Mouse (Mus musculus): Measurements from ENCODE around the gene Dnajc4.

Dnajc4 gene

DNA sequence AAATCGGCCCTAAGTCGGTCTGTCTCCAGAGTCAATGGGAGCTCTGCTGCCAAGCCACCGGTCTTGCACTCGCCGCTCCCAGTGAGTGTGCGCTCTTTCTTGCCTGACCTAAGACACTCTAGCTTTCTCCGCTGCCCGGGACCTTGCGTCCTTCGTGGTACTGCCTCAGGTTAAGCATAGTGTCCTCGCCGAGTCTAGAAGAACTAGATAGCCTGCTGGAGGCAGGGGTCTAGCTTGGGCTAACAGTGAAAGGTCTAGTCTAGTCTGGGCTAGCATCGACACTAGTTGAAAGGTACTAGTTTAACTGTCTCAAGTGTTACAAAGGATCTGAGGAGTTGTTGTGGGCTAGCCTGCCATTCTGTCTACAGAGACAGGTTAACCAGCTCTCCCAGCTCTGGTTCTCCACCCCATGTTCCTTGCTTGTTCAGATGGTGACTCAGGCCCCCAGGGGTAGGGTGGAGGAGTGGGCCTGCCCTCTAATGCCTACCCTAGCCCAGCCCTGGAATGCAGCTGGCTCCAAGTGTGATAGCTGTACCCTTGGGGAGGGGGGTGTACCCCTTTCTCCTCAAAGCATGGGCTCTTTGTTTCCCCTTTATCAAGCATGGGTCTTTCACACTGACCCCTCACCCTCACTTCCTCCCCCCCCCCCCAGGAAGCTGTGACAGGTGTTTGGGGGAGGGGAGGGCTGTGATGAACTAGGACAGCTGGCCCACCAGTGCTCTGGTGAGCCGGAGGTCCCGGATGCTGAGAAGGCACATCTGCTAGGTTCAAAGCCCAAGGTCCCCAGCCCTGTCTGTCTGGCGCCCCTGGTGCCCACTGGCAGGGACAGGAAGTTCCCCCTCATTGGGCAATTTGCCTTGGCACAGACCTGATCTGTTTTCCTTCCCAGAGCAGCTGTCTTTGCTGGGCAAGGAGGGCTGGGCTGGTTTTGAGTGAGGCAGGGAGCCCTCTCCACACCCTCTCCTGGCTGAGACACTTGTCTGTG lies 16.5 kb downstream of the Dnajc4 start, which contains the start of gene Plcb3:
TSS of gene Plcb3 (minus strand) at position 934 of the 985 bp plus-strand sequence.
- peak; percentile 77 for DNase-seq (ENCODE audit: extremely low spot score)

DNA sequence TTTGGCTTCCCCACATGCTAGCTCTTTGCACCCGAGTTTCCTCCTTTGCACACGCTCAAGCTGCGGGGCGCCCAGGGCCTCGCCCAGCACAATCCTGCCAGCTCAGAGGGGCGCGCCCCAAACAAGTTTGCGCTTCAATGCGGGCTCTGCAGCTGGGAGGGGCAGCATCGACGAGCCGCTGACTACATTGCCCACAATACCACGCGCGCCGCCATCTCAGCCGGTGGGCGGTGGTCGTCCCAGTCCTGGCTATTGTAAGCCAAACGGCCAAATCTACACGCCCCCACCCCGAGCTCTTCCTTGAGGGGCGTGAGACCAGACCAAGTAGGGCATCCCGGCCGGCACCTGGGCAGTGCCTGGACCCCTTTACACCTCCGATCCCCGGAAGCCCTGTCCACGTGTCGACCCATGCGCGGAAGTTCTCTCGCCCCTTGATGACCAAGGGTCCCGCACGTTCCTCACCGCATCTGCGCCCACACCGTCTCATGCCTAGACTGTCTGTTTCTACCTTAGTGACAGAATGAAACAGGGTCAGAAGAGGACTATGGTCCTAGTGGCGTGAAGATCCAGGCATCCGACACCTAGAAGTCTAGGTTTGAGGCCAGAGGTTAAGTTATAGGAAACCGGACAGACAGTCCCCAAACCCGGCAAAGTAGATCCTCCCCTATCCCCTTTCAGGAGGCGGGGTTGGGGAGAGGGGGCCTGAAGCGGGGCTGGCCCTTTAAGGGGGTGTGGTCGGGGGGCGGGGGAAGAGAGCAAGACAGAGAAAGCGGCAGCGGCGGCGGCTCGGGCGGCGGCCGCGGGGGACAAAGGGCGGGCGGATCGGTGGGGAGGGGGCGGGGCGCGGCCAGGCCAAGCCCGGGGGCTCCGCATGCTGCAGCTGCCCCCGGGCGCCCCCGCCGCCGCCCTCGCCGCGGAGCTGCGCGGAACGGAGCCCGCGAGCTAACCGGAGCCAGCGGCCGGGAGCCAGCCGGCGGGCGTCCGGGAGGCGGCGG lies 17.9 kb downstream of the Dnajc4 start, which contains the start of gene Ppp1r14b:
TSS of gene Ppp1r14b (plus strand) at position 758 of the 995 bp plus-strand sequence.
- peak; percentile 95 for DNase-seq (ENCODE audit: extremely low spot score)

DNA sequence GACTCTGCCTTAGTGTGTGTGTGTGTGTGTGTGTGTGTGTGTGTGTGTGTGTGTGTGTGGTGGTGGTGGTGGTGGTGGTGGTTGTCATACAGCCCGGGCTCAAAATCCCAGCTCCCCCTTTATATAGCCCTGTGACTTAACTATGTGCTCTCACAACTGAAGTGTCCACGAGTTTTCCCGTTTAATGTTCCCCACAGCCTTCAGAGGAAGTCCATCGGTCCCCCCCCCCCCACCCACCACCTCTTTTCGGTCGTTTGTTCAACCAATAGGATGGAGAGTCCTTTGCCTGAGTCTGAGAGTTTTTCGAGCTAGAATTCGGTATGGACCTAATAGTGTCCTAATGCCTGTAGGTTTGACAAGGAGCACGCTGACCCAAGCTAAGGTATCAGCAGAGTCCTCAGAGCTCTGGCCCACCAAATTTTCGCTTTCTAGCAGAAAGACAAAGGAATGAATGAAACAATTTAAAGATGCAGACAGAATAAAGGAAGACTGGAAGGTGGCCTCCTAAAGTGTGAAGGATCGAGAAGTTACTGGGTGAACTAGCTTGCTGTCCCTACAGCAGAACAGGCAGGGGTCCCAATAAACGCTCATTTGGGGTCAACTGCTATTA lies 18.7 kb downstream of the Dnajc4 start:
- DNase-seq (ENCODE audit: extremely low spot score): no peak

DNA sequence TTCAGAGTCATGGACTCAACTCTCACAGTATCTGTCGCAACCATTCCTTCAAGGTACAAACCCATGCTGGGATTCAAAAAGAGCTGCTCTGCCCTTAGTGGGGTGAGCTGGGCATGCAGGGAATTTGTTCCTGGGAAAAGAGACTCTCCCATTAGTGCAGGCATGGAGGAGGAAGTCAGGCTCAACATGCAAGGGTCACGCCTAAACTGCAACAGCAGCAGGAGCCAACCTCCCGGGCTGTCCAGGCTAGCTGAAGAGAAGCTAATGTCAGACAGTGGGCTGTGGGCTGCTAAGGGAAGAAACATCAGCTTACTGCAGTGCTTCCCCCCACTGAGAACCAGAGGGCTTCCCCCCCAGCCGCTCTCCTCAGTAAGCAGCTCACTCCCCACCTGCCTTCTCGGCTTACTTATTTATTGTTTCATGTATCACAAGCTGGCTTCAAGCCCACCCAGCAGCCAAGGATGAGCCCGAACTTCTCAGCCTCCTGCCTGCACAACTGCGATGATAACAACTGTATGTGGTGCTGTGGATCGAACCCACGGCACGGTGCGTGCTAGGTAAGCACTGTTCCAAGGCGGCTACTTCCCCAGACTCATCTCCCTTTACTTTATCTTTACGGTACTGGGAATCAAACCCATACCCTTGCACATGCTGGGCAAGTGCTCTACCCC lies 20.0 kb downstream of the Dnajc4 start:
- no peak for DNase-seq (ENCODE audit: extremely low spot score)

DNA sequence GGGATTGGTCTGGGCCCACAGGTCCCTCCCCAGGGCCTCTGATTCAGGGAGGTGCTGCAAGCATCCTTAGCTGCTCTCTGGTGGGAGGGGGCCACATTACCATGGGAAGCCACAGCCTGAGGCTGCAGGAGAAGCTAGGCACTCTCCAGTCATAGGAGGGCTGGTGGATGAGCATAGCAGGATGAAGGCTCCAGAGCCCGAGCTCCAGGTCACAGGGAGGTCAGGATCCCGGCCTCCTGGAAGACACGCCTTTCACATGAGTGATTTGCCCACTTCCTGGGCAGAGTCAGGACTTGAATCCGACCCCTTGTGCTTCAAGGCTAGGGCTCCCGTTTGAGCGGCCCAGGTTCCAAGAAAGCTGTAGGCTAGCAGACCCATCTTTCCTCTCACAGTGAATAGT lies 20.7 kb downstream of the Dnajc4 start:
- DNase-seq (ENCODE audit: extremely low spot score): no peak

DNA sequence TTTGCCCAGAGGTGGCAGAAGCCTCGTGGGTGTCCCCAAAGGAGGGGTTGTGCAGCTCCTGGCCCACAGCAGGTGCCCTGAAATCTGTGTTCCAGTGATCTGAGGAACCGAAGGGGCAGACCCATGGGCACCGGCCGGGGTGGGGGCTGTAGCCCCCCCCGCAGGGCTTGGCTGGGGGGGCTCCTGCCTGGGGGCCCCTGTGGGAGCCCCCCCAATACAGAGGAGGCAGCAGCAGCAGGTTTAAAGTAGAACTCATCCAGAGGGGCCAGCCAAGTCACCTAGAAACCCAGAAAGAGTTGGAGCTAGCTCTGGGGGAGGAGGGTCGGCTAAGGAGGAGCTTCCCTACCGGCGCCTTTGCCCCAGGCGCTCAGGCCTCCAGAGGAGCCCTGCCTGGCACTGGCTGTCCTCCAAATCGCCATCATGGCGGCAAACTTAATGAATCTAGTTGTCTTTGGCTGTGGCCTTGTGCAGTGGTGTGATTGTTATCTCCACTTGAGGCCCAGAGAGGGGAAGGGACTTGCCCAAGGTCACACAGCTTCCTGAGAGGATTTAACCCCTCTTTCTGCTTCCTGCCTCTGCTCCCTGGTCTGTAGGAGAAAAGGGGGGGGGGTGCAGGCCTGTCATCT lies 21.8 kb downstream of the Dnajc4 start:
- no peak for DNase-seq (ENCODE audit: extremely low spot score)

DNA sequence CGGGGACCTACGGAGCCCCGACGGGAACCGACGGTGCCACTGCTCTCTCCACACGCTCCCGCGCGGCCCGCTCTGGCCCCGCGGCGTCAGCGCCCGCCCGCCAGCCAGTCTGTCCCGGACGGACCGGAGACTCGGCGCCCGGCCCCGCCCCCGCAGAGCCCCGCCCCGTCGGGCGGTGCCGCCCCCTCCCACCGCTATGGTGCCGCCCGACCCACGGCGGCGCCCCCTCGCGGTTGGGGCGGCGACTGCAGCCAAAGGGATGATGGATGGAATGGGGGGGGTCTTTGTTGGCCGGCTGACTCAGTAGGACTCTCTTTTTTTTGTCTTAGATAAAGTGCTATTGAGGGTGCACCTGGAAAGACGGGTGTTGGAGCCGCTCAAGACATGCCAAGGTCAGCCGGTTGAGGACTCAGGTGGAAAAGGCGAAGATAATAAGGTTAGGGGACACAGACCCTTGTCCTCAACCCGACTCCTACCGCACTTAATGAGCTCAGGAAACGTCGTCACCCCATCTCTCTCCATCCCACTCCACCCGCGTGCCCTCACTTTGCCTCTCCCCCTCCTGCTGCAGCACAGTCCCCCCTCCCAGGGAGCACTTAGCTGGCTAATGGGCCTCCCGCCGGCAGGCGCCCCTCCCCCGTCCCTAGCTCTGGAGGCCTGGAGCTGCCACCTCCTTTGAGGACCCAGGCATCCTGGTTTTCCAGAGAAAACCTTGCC lies 22.5 kb downstream of the Dnajc4 start:
- DNase-seq (ENCODE audit: extremely low spot score): peak; percentile 81

DNA sequence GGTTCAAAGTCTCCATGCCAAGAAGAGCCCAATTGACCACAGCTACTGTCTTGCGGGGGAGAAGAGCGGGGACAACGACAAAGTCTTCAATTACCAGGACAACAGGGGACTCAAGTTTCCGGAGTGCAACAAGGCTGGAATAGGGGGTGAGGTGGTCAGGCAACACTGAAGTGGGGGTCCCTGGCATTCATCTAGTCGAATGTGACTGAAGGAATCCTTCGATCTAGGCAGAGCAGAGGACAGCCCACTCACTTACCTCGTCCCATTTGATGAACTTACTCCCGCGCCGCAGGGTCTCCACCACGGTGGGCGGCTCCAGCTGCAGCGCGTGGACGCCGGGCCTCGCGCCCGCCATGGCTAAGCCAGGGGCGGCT lies 23.1 kb downstream of the Dnajc4 start:
- no peak for DNase-seq (ENCODE audit: extremely low spot score)

DNA sequence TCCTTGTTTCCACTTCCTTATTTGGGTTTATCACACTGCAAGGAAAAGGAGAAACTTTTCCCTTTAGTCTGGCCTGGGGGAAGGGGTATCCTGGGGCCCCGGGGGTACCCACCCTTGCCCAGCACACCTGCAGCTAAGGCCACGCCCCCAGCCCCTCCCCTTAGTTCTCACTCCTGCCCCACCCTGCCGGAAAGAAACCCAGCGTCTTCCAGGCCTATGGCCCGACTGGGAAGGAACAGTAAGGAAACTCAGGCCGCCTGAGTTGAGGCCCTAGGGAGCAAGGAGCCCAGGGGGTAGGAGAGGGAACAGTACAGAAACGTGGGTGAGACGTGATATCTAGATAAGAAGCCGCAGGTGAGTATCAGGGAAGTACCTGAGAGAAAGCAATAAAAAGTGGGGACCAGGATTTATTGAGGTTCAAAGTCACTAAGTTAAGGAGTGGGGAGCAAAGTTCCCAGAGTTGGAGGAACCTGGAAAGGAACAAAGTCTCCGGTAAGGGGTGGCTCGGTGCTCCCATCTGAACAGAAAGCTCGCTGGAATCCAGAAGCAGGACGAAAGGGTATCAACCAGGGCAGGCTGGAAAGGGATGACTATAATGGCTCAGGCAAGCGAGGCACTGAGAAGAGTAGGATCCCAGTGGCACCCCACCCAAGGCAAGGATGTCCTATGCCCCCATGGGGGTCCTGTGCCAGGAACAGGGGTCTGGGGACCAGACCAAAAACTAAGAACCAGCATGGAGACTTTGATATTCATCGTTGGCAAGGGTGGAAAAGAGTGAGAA lies 23.7 kb downstream of the Dnajc4 start:
- DNase-seq (ENCODE audit: extremely low spot score): no peak

DNA sequence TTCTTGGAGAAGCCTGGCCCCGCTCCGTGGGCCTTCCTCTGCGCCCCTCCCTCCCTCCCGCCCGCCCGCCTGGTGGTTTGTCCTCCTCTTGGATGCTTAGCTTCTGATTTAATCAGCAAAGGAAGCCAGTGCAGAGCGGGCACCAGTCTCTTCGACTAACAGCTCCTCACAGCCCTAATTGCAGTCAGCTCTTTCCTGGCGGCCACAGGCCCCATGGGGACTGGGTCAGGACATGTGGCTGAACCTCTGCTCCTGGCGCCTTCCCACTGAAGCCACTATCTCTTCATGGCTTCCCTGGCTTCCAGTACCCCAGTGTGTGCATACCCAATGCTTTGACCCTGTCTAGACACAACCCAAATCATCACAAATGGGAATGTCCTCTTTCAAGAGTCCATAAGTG lies 35.9 kb downstream of the Dnajc4 start:
- no peak for DNase-seq (ENCODE audit: extremely low spot score)

DNA sequence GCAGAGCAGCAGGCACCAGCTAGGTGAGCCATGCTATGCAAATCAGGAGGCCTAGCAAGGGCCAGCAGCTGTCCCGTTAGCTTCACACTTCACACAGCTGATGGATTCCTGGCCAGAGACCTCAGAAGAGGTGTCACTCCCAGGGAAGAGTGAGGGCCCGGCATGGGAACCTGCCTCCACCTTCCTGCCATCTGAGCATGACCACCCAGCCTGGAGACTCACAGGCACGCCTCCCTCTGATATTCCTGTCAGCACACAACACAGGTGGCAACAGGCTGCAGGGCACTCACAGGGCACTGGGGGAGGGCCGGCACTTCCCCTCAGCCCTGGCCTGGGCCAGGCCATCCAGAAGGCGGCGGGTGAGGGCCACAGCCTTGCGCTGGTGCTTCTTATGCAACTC lies 36.9 kb downstream of the Dnajc4 start:
- no peak for DNase-seq (ENCODE audit: extremely low spot score)

DNA sequence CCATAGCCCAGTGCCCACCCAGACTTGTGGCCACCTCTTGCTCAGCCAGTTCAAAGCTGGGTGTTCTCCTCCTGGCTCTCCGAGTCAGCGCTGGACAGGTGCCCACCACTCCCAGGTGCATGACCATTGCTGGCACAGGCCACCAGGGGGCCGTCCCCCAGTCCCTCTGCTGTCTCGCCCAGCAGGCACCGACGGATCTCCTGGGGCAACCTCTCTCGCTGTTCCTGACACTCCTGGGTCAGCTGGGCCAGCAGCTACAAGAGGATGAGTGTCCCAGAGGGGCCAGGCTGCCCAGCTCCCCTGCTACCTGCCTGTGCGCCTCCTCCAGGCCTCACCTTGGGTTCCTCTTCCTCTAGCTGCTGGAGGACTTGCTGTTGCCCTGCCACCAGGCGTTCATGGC lies 38.3 kb downstream of the Dnajc4 start:
- DNase-seq (ENCODE audit: extremely low spot score): no peak

DNA sequence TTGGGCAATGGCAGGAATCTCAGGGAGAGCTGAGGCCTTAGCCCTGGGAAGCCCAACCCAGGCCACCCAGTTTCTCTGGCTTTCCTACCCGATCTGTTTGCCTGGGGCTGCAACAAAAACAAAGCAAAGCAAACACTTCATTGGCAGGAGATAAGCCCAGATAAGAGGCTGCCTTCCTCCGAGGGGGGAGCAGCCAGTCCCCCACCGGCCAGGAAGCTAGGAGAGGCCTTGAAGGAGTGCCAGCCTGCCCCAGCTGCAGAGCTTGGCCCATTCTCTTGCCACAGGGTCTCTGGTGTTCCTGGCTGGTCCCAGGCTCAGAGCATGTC lies 39.7 kb downstream of the Dnajc4 start:
- DNase-seq (ENCODE audit: extremely low spot score): no peak

DNA sequence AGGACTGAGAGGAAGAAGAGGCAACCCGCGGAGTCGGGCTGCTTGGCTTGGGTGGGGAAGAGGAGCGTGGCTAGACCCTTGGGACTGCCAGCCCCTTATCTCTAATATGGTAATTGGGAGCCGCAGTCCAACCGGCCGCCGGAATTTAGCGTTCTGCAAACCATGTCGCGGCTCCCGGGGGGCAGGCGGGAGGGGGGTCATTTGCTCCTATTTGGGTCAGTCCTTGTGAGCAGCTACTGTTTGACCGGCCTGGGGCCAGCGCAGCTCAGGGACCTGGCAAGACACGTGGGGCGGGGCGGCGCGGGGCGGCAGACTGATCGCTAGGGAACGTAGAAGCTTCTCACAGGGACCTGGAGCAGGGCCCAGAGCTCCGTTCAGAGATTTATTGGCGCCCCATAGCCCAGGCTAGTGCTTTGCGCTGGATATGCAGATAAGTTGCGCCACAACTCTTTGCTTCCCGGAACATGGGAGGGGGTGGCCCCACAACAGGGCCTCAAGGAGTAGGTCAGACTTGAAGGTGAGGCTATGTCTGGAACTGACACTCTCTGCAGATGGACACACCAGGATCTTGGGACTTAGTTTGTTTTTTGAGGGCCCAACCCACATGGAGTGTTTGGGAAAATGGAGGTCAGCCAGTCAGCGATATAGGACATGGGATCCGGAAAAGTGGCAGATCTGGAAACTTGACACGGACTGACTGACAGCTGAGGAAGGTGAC lies 40.2 kb downstream of the Dnajc4 start:
- DNase-seq (ENCODE audit: extremely low spot score): peak; percentile 69

DNA sequence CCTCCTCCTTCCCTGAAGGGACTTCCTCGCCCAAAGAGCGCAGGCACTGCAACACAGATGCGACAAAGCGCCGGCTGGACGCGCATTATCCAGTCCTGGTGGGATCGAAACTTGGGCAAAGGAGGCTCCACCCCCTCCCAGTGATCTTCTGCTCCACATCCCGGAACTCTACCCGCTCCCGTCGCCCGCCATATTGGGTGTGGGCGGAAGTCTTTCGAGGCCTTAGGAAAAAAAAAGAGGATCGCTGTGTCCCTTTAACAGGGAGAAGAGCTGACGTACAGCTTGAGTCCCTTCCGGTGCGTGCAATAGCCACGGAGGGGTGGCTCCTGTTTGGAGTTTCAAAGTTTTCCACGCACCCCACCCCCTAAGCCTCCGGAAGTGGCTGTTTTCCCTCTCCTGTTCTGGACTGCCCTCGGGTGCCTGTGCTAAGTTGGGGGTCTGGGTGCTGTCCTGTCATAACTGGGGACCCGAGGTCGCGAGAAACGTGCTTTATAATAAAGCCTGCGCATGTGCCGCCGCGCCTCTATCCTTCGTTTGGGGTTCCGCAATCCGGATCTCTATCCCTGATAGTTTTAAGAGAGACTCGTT lies 40.9 kb downstream of the Dnajc4 start:
- peak; percentile 91 for DNase-seq (ENCODE audit: extremely low spot score)

DNA sequence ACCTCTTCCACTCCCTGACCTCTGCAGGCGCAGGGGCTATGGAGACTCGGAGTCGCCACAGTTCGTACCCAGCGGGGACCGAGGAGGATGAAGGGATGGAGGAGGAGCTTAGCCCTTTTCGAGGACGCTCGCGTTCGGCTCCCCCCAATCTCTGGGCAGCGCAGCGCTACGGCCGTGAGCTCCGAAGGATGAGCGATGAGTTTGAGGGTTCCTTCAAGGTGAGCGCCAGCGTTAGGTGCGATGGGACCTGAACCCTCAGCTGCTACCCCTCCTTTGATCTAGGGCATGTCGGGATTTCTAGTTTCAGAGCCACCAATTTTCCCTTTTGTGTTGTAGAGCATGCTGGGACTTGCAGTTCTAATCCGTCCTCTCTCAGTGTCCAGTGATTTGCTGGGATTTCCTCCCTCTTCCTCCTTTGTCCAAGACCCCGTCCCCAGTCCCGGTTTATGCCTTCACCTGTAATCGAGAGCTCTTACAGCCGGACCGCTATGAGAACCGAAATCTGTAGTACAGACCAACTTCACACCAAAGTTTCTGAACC lies 41.7 kb downstream of the Dnajc4 start:
- peak; percentile 83 for DNase-seq (ENCODE audit: extremely low spot score)

DNA sequence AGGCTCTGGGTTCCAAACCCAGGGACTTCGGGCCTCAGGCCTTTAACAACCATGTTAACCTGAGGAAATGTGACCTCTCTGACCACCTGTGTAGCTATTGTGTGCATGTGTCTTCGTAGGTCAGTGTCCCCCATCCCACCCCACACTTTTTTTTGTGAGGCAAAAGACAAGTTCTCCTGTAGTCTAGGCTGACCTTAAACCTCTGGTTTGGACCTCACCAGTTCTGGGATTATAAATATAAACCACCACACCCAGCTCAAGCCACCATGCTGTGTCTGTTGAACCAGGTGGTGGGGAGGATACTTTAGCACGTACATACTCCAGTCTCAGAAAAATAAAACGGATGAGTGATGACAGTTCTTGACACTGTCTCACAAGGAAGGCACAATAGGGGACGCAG lies 42.4 kb downstream of the Dnajc4 start:
- DNase-seq (ENCODE audit: extremely low spot score): no peak

DNA sequence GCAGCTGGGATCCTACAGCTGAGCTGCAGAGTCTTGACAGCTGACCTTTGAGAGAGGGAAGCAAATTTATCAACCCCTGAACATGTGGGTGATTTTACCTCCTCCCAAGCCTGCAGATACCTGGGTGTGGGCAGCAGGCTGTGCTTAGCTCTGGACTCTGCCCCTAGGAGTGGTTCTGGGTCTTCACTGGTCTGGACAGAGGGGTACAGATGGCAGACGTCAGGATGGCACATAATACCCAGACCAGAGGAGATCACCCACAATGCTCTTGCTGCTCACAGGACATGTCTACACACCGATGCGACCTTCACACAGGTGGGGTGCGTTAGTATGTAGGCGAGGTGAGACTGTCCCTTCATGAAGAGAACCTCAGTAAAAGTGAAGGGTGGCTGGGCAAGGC lies 42.8 kb downstream of the Dnajc4 start:
- DNase-seq (ENCODE audit: extremely low spot score): no peak

Measured in embryo, embryonic 9.5 days (tissue).